Mouse (Mus musculus): ENCODE results near the gene Tecpr2.

DNA sequence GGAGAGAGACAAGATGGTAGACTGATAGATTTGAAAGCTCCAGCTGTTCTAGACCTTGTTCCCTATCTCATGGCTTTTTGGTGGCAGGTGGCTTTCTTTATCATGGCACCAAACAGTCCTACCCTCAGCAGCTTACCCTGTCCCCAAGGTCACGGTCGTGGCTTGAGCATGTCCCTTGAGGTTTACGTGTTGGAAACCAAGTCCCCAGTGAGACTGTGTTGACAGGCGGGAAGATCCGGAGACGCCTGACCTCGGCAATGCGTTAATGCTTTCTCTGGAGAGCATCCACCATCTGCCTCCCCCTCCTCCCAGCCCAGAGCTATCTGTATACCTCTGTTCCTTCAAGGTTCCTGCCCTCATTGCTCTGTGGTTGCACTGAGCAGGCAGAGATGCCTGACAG is 94.7 kb downstream of the Tecpr2 start:
- TF ChIP-seq CTCF (IDR thresholded peaks at IDR 0.05; ENCODE audit: insufficient read depth, low read length) (no peak), POLR2A (IDR thresholded peaks at IDR 0.05; ENCODE audit: borderline replicate concordance, extremely low read depth, low read depth, low read length) (no peak)
